Mouse (Mus musculus) kidney, embryonic 16.5 days (tissue): ENCODE data around the gene Alyref2. TPM values are rescaled to one million over a fixed set of nuclear protein-coding genes. Genes with fewer than 3 reads are reported as not detected.

Experiments
- ATAC-seq: fragments of 200-750 bp; cut with Nextera tagmentation; 2 replicates; pipeline ENCODE4 v1.8.0; 2017; ENCODE audit warnings: moderate TSS enrichment; ENCODE audit not compliant: low FRiP score, low TSS enrichment
- H3K27ac ChIP-seq: fragments of 300-500 bp; sonication (generic); 2 replicates; pipeline ENCODE4 v1.5.1; 2014; ENCODE audit warnings: low read length
- H3K27me3 ChIP-seq: fragments of 300-500 bp; sonication (generic); 2 replicates; pipeline ENCODE4 v1.6.1; 2014; ENCODE audit warnings: low read length, control low read depth, mixed read lengths; ENCODE audit not compliant: insufficient read depth
- H3K36me3 ChIP-seq: fragments of 300-500 bp; sonication (generic); 2 replicates; pipeline ENCODE4 v1.6.1; 2014; ENCODE audit warnings: low read length, control low read depth, mixed read lengths; ENCODE audit not compliant: insufficient read depth
- H3K4me1 ChIP-seq: fragments of 300-500 bp; sonication (generic); 2 replicates; pipeline ENCODE4 v1.6.1; 2014; ENCODE audit warnings: low read length, control low read depth, mixed read lengths; ENCODE audit not compliant: insufficient read depth
- H3K4me2 ChIP-seq: fragments of 300-500 bp; sonication (generic); replicated peaks from 2 replicates; pipeline ENCODE4 v1.6.1; 2014; ENCODE audit warnings: low read depth, low read length
- H3K4me3 ChIP-seq: fragments of 300-500 bp; sonication (generic); 2 replicates; pipeline ENCODE4 v1.5.1; 2014; ENCODE audit warnings: mild to moderate bottlenecking, low read length
- H3K9ac ChIP-seq: fragments of 300-500 bp; sonication (generic); replicated peaks from 2 replicates; pipeline ENCODE4 v1.6.1; 2014; ENCODE audit warnings: low read length
- H3K9me3 ChIP-seq: fragments of 300-500 bp; sonication (generic); 2 replicates; pipeline ENCODE4 v1.6.1; 2016; ENCODE audit warnings: low read length, control low read depth
- WGBS: fragments of 180-500 bp; shearing (Covaris S2); extraction: QIAGEN DNeasy Blood & Tissue Kit; methylation state at CpG from one replicate; pipeline ENCODE4 v1.1.7; 2014; 5-methylcytosine and 5-hydroxymethylcytosine counted together
- polyA plus RNA-seq: library from polyadenylated mRNA; unstranded; fragments of >200 nt; fragmentation: Nextera tagmentation; extraction: Ambion mirVana; gene quantifications from 2 replicates; pipeline ENCODE4 v1.2.1, GENCODE M21; 2015

Gene Alyref2
- polyA plus RNA-seq, 1 experiment from 2014 or later, result 13.0 TPM

DNA sequence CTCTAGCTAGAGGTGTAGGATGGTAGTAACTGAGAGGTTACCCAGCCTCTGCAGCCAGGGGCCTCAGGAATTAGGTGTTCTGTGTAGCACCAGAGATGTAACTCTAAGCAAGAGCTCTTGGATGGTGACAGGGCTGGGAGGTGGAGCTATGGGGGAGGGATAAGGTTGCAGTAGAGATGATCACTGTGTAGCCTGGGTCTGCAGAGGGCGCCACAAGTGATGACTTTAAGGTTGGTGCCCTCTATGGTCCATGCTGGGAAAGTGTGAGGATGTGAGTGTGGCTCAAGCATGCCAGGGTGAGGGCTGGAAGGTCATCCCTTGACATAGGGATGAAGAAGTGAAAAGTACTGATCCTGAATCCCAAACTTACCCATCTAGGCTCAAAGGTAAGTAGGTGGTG lies 11.8 kb downstream of the Alyref2 start:
- WGBS, result 13% methylated on average over 1 of the region's 1 CpGs
- Histone ChIP-seq H3K27me3 (no peaks in the 10 kb centered on the region), H3K4me2 (no peak overlapping the region), H3K4me3 (no peak overlapping the region), H3K9me3 (no peaks in the 10 kb centered on the region), H3K27ac (no peak overlapping the region), H3K36me3 (no peaks in the 10 kb centered on the region), H3K4me1 (no peaks in the 10 kb centered on the region), H3K9ac (no peak overlapping the region)
- no peak for ATAC-seq

DNA sequence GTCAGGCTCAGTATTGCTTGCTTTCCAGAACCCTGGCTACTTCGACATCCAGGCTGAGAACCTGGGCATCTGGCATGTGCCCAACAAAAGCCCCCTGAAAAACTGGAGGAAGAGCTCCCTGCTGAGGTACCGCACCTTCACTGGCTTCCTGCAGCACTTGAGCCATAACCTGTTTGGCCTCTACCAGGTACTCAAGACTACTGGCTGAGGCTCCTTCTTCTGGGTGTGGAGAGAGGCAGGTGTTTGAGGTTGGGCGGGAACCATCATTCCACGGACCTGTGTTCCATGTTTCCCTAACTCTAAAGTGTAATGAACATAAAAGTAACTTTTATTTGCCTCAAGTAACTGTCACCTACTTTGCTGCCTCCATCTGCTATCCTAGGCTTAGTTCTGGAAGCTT lies 12.3 kb downstream of the Alyref2 start:
- no peak overlapping the region for H3K9ac ChIP-seq
- H3K27me3 ChIP-seq, result no peaks in the 10 kb centered on the region
- H3K9me3 ChIP-seq, result no peaks in the 10 kb centered on the region
- no peaks in the 10 kb centered on the region for H3K36me3 ChIP-seq
- no peak overlapping the region for H3K4me2 ChIP-seq
- no peak overlapping the region for H3K4me3 ChIP-seq
- H3K4me1 ChIP-seq, result no peaks in the 10 kb centered on the region
- H3K27ac ChIP-seq, result no peak overlapping the region
- ATAC-seq, result no peak
- WGBS, result 89% methylated on average over 4 of the region's 4 CpGs

DNA sequence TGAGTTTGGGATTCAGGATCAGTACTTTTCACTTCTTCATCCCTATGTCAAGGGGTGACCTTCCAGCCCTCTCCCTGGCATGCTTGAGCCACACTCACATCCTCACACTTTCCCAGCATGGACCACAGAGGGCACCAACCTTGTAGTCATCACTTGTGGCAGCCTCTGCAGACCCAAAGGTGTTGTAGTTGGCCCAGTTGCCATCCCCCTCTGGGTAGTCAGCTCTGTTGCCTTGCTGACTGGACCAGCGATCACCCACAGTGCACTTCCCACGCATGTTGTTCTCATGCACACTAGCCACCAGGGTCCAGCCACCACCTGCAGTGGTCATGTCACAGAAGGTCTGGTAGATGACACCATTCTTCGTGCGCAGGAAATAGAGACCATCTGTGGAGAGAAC lies 28.1 kb downstream of the Alyref2 start:
- Histone ChIP-seq H3K36me3 (no peaks in the 10 kb centered on the region), H3K9me3 (no peaks in the 10 kb centered on the region), H3K9ac (no peak overlapping the region), H3K4me2 (no peak overlapping the region), H3K4me3 (no peak overlapping the region), H3K27ac (no peak overlapping the region), H3K27me3 (no peaks in the 10 kb centered on the region), H3K4me1 (no peaks in the 10 kb centered on the region)
- no peak for ATAC-seq
- WGBS, result 90% methylated on average over 4 of the region's 4 CpGs

DNA sequence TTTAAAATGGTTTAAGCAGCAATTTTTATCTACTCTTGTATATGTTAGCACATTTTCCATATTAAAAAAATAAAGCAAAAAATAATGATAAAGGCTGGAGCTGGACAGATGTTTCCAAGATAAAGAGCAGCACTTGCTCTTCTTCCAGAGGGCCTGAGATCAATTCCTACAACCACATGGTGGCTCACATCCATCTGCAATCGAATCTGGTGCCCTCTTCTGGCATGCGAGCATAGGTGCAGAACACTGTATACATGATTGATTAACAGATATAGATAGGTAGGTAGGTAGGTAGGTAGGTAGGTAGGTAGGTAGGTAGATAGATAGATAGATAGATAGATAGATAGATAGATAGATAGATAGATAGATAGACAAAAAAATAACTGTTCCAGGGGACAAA lies 29.6 kb downstream of the Alyref2 start:
- Histone ChIP-seq H3K27me3 (no peaks in the 10 kb centered on the region), H3K36me3 (no peaks in the 10 kb centered on the region), H3K4me3 (no peak overlapping the region), H3K4me1 (no peaks in the 10 kb centered on the region), H3K4me2 (no peak overlapping the region), H3K9me3 (no peaks in the 10 kb centered on the region), H3K27ac (no peak overlapping the region), H3K9ac (no peak overlapping the region)
- no peak for ATAC-seq
- WGBS, result 59% methylated on average over 2 of the region's 2 CpGs

DNA sequence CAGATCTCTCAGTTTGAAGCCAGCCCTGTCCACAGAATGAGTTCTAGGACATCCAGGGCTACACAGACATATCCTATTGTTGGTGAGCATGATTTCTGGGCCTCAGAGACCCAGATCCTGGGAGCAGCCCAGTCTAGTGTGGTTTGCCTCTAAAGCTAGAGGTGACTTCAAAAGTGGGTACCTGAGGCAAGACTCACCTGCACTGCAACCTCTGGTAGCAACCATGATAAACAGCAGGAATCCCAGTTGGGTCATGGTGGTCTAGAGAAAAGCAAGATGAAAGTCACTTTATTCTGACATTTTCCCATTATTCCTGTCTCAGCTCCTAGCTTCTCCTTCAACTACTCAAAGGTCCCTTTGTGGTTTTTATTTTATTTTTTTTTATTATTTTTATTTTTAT lies 31.3 kb downstream of the Alyref2 start:
- Histone ChIP-seq H3K27ac (no peak overlapping the region), H3K9me3 (peaks cover 7% of the 10 kb centered on the region; the same call in 1 of the 2 replicates), H3K27me3 (no peaks in the 10 kb centered on the region), H3K36me3 (no peaks in the 10 kb centered on the region), H3K4me1 (no peaks in the 10 kb centered on the region), H3K4me2 (no peak overlapping the region), H3K9ac (no peak overlapping the region), H3K4me3 (no peak overlapping the region)
- no peak for ATAC-seq

DNA sequence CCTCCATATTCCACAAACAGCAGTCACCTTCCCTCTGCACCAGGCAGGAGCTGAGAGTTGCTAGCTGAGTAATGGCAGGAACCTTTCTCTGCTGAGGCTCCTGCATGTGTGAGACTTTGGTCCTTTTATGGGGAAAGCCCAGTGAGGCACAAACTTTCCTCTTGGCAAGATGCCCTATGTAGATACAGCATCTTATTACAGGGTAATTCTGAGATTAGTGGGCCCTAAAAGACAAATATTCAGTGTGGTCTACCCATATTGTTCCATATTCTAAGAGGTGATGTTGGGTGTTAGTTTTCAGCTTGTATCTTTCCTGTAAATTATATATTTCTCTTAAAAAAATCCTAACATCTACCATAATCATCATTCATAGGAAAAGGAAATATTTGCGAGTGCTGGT lies 31.9 kb downstream of the Alyref2 start, which contains the start of gene Itln1:
Gene Itln1, minus strand, starts transcription at position 101 of the 400 bp plus-strand sequence.
- Histone ChIP-seq H3K9ac (no peak within 1 kb of the TSS), H3K27ac (no peak within 1 kb of the TSS), H3K36me3 (no peaks in the 10 kb centered on the region), H3K27me3 (no peaks in the 10 kb centered on the region), H3K9me3 (peaks cover 11% of the 10 kb centered on the region; the same call in 1 of the 2 replicates), H3K4me2 (no peak within 1 kb of the TSS), H3K4me3 (no peak within 1 kb of the TSS), H3K4me1 (no peaks in the 10 kb centered on the region)
- ATAC-seq, result no peak
- WGBS, result 93% methylated on average over 1 of the region's 1 CpGs

DNA sequence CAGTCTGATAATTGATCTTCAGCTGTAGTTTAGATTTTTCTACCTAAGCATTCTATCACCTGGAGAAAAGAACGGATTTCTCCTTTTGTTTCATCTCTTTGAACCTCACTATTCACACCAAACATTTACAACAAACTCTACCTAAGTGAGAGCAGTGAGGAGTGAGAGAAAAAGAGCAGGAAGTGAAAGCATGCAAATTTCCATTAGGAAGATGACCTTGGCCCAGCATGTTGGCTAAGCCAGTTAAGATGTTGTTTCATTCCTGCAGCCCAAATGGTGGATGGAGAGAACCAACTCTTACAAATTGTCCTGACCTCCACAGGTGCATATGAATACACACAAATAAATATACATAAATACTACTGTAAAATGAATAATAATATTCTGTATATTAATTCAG lies 37.4 kb downstream of the Alyref2 start:
- Histone ChIP-seq H3K27me3 (no peaks in the 10 kb centered on the region), H3K4me2 (no peak overlapping the region), H3K4me1 (no peaks in the 10 kb centered on the region), H3K9me3 (peaks cover 11% of the 10 kb centered on the region; the same call in 1 of the 2 replicates), H3K9ac (no peak overlapping the region), H3K36me3 (no peaks in the 10 kb centered on the region), H3K27ac (no peak overlapping the region), H3K4me3 (no peak overlapping the region)
- 78% methylated on average over 1 of the region's 1 CpGs for WGBS
- no peak for ATAC-seq

DNA sequence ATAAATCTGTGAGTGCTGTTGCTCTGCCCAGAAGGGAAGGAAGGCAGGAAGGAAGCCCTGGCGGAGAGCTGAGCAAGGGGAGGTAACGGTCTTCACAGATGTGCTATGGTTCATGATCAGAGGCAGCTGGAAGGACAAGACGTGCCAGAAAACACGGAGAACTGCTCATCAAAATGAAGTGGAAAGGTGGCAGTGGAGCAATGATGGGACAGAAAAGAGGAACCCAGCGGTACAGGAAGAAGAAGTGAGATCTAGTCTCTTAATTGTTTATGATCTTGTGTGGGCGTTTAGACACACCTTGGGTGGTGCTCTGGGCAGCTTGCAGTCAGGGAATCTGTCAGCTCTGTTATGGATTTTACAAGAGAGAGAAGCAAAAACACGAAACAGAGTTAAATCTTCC lies 48.0 kb downstream of the Alyref2 start:
- Histone ChIP-seq H3K9me3 (0 out of 2 replicates have a peak, but pooled peaks cover 3% of the 10 kb centered on the region), H3K27ac (no peak overlapping the region), H3K4me1 (no peaks in the 10 kb centered on the region), H3K4me2 (no peak overlapping the region), H3K36me3 (no peaks in the 10 kb centered on the region), H3K27me3 (no peaks in the 10 kb centered on the region), H3K4me3 (no peak overlapping the region), H3K9ac (no peak overlapping the region)
- WGBS, result 54% methylated on average over 7 of the region's 7 CpGs
- no peak for ATAC-seq

DNA sequence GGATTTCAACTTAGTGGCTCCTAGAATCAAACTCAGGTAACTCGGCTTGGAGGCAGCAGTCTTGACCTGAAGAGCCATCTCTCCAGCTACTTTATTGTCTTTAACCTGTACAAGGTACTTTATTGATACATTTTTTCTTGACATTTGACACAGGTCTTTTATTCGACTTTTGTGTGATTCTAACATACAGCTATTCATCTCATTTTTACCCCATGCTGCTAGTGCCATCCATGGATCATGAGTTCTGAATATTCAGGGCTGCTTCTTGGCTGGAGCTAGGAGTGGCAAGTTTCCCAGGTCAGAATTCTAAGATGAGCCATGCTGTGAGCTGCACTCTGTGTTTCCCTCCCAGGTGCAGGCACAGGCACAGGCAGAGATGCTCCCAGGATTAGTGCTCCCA lies 49.0 kb downstream of the Alyref2 start:
- H3K4me1 ChIP-seq, result no peaks in the 10 kb centered on the region
- H3K4me2 ChIP-seq, result no peak overlapping the region
- 79% methylated on average over 2 of the region's 2 CpGs for WGBS
- no peak overlapping the region for H3K27ac ChIP-seq
- H3K36me3 ChIP-seq, result no peaks in the 10 kb centered on the region
- H3K9me3 ChIP-seq, result 0 out of 2 replicates have a peak, but pooled peaks cover 3% of the 10 kb centered on the region
- ATAC-seq, result no peak
- no peaks in the 10 kb centered on the region for H3K27me3 ChIP-seq
- H3K9ac ChIP-seq, result no peak overlapping the region
- H3K4me3 ChIP-seq, result no peak overlapping the region

DNA sequence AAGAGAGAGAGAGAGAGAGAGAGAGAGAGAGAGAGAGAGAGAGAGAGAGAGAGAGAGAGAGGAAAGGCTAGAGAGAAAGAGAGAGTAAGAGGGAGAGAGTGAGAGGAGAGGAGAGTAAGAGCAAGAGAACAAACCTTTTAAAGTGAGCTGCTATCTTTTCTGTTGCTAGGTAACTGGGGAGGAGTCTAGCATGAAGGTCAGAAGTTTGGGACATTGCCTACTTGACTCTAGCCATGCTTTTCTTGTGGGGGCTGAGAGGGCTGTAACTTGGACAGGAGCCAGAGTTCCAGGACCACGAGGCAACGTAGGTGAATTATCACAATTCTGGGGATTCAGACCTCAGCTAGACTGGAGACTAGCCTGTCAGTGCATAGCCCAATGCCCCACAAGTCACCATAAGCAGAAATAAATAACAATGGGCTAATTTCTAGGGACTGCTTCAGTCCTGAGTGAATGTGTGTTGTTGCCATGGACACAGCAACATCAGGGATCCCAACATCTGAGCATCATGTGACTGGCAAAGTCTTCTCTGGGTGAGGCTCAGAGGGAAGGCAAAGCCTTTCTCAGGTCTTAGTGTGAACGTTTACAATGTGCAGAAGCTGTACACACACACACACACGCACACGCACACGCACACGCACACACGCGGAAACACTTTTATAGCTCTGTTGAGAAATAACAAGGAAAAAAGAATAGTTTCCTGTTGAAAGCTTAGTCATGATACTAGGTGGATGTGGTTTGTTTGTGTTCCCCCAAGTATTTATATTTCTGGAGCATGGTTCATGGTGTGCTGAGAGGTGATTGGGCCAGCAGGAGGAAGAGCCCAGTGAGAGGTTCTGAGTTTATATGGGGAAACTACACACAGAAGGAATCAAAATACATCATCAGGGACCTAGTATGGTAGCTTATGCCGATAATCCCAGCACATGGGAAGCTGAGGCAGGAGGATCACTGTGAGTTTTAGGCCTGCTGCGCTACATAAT lies 50.4 kb downstream of the Alyref2 start:
- ATAC-seq, result no peak

More for the DNA sequence above, 50.4 kb downstream of the Alyref2 start:
- H3K9ac ChIP-seq, result no peak overlapping the region
- no peaks in the 10 kb centered on the region for H3K27me3 ChIP-seq
- no peaks in the 10 kb centered on the region for H3K4me1 ChIP-seq
- H3K36me3 ChIP-seq, result no peaks in the 10 kb centered on the region
- no peak overlapping the region for H3K4me3 ChIP-seq
- H3K9me3 ChIP-seq, result 0 out of 2 replicates have a peak, but pooled peaks cover 3% of the 10 kb centered on the region
- WGBS, result 80% methylated on average over 11 of the region's 11 CpGs
- no peak overlapping the region for H3K4me2 ChIP-seq
- no peak overlapping the region for H3K27ac ChIP-seq
